Mouse (Mus musculus) forebrain, embryonic 14.5 days (tissue): ENCODE data around the gene Pramef17. TPM values are rescaled to one million over a fixed set of nuclear protein-coding genes. Genes with fewer than 3 reads are reported as not detected.
"Not testable (repeated sequence)": the region's sequence is repeated elsewhere in the genome, so short reads cannot be mapped to it uniquely, and the experiment has no call there.

Experiments
- ATAC-seq: fragments of 200-750 bp; cut with Nextera tagmentation; 2 replicates; pipeline ENCODE4 v1.8.0; 2017; ENCODE audit warnings: mild to moderate bottlenecking, moderate library complexity
- DNase-seq: peaks from one replicate; pipeline ENCODE4 v3.0.0-alpha.2; 2015; ENCODE audit warnings: low spot score
- H3K27ac ChIP-seq: fragments of 300-500 bp; sonication (generic); 2 replicates; pipeline ENCODE4 v1.5.1; 2014; ENCODE audit warnings: low read depth, mild to moderate bottlenecking, control low read depth, low read length, moderate library complexity
- H3K27me3 ChIP-seq: fragments of 300-500 bp; sonication (generic); replicated peaks from 2 replicates; pipeline ENCODE4 v1.6.1; 2014; ENCODE audit warnings: low read length, control low read depth, mixed read lengths; ENCODE audit not compliant: control insufficient read depth, insufficient read depth
- H3K36me3 ChIP-seq: fragments of 300-500 bp; sonication (generic); 2 replicates; pipeline ENCODE4 v1.6.1; 2014; ENCODE audit warnings: low read length, control low read depth; ENCODE audit not compliant: control insufficient read depth, insufficient read depth
- H3K4me1 ChIP-seq: fragments of 300-500 bp; sonication (generic); 2 replicates; pipeline ENCODE4 v1.6.1; 2014; ENCODE audit warnings: antibody characterized with exemption, low read length, control low read depth; ENCODE audit not compliant: control insufficient read depth, insufficient read depth
- H3K4me2 ChIP-seq: fragments of 300-500 bp; sonication (generic); 2 replicates; pipeline ENCODE4 v1.6.1; 2014; ENCODE audit warnings: mild to moderate bottlenecking, control low read depth, low read length
- H3K4me3 ChIP-seq: fragments of 300-500 bp; sonication (generic); 2 replicates; pipeline ENCODE4 v1.5.1; 2014; ENCODE audit warnings: low read depth, low read length, control low read depth
- H3K9ac ChIP-seq: fragments of 300-500 bp; sonication (generic); 2 replicates; pipeline ENCODE4 v1.6.1; 2014; ENCODE audit warnings: mild to moderate bottlenecking, low read length, control low read depth, moderate library complexity
- H3K9me3 ChIP-seq: fragments of 300-500 bp; sonication (generic); replicated peaks from 2 replicates; pipeline ENCODE4 v1.6.1; 2016; ENCODE audit warnings: low read length, control low read depth, mixed read lengths; ENCODE audit not compliant: control insufficient read depth
- WGBS: fragments of 180-500 bp; shearing (Covaris S2); extraction: QIAGEN DNeasy Blood & Tissue Kit; methylation state at CpG from one replicate; pipeline ENCODE4 v1.1.7; 2014; 5-methylcytosine and 5-hydroxymethylcytosine counted together
- polyA plus RNA-seq: library from polyadenylated mRNA; unstranded; fragments of >200 nt; fragmentation: Nextera tagmentation; extraction: Ambion mirVana; gene quantifications from 2 replicates; pipeline ENCODE4 v1.2.1, GENCODE M21; 2014

Pramef17 gene
- polyA plus RNA-seq, result not detected in 2 replicates

DNA sequence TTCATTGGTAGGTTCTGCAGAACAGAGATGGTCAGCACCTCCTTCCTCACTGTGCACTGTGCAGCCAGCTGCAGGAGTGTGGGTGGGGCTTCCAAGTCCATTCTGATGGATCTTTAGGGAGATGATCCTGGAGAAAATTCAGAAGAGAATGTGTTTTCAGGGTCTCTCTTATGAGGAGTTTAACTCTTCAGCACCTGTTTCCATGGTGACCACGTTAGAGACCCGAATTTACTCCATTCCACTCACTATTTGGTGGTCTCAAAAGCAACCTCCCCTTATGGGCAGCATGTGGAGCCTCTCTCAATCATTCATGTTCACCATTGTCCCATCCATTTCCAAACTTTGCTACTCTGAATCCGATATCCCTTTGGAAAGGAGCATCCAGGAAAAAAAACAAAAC, at the start of gene Pramef17:
Pramef17 (minus strand) TSS at position 101 of the 400 bp plus-strand sequence.
- not testable (repeated sequence) for H3K27ac ChIP-seq, H3K27me3 ChIP-seq, H3K9ac ChIP-seq, H3K4me1 ChIP-seq, H3K4me3 ChIP-seq, H3K4me2 ChIP-seq, H3K36me3 ChIP-seq, H3K9me3 ChIP-seq, ATAC-seq, DNase-seq
- 59% methylated on average over 3 of the region's 3 CpGs for WGBS

DNA sequence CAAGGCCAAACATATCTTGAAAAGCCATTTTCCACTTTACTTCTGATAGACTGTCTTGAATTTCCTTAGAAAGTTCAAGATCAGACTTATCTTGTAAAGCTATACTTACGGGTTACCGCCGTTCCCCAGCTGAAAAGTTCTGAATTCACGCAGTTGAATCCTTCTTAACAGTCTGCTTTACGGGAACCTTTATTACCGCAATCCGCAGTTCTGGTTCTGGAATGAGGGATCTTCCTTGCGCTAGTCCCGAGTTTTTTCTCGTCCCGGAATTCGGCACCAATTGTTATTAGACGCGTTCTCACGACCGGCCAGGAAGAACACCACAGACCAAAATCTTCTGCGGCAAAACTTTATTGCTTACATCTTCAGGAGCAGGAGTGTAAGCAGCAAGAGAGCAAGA, 6.0 kb downstream of the Pramef17 start:
- not testable (repeated sequence) for H3K27ac ChIP-seq, DNase-seq, H3K9ac ChIP-seq, H3K36me3 ChIP-seq, H3K4me1 ChIP-seq, H3K4me2 ChIP-seq, ATAC-seq, H3K27me3 ChIP-seq, H3K9me3 ChIP-seq, H3K4me3 ChIP-seq
- WGBS, result 96% methylated on average over 12 of the region's 17 CpGs

DNA sequence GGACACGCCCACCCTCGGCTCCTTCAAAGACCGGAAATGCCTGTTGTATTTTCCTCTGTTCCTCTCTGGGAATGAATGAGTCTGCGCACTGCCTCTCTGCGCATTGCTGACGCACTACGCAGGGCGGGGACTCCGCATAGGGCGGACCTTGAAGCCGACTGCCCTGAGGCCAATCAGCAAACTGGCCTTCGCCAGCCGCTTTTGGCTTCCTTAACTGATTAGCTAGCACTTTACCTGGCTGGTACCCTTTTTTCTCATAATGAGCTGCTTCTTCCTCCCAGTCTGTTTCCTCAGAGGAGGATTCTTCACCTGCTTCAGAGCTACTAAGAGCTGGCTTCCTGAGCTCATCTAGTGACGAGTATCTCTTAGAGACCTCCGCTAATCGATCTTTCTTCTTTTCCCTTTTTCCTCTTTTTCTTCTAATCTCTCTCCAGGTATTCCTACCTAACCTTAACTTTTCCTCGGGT, 6.7 kb downstream of the Pramef17 start:
- H3K9me3 ChIP-seq, H3K4me3 ChIP-seq, H3K4me2 ChIP-seq, H3K27me3 ChIP-seq, ATAC-seq, H3K36me3 ChIP-seq, H3K27ac ChIP-seq, H3K4me1 ChIP-seq, H3K9ac ChIP-seq, DNase-seq: not testable (repeated sequence)
- WGBS, result 98% methylated on average over 9 of the region's 17 CpGs

DNA sequence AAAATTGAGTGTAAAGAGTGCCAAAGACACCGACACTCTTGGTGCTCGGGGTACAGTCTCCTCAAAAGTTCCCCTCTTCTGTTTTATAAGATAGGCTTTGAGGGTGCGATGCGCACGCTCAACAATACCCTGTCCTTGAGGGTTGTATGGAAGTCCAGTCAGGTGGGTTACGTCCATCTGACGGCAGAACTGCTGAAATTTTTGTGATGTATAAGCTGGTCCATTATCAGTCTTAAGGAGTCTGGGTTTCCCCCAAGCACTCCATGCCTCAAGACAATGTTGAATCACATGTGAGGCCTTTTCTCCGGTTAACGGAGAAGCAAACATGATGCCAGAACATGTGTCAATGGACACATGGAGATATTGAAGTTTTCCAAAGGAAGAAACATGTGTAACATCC, 8.4 kb downstream of the Pramef17 start:
- WGBS, result 76% methylated on average over 2 of the region's 9 CpGs
- H3K27ac ChIP-seq, result not testable (repeated sequence)

DNA sequence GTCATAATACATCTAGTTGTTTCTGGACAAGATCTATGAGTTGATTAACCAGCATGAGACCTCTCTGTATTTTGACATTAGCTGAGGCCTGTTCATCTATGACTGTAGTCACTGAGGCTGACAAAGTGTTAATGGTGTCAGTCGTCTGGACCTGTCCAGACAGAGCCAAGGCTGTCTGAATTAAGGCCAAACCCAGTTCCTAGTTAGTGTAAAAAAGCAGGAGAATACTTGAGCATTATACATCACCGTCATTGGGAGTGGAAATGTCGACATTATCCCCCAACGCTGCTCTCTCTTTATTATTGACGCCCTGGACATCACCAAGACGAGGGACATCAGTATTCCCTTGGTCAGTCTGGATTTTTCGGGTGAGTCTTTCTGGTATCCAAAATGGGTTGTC, 9.0 kb downstream of the Pramef17 start:
- H3K9me3 ChIP-seq, H3K36me3 ChIP-seq, ATAC-seq, H3K9ac ChIP-seq, DNase-seq, H3K4me3 ChIP-seq, H3K4me2 ChIP-seq, H3K27me3 ChIP-seq, H3K27ac ChIP-seq, H3K4me1 ChIP-seq: not testable (repeated sequence)
- no CpG with 5 or more reads among the region's 7 CpGs for WGBS

More for the DNA sequence above, 8.4 kb downstream of the Pramef17 start:
- H3K4me2 ChIP-seq, H3K9ac ChIP-seq, DNase-seq, H3K4me3 ChIP-seq, H3K36me3 ChIP-seq, H3K9me3 ChIP-seq, H3K27me3 ChIP-seq, ATAC-seq, H3K4me1 ChIP-seq: not testable (repeated sequence)

DNA sequence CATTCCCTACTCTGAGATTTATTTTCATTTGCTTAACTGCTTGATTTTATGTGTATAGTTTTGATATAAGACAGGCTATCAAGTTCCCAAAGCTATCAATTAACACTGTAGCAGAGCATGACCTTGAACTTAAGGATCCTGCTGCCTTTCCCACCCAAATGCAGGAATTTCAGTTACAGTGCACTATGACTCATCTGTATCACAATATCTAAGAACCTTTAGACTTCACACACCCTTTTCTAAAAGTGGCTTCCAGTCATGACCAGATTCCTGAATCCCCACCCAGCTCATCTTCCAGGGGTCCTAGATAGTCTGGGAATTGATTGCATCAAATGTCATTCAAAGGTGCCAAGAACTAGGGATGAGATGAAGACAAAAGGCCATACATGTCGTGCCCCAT, 10.7 kb downstream of the Pramef17 start:
- not testable (repeated sequence) for H3K27ac ChIP-seq, H3K4me3 ChIP-seq, H3K9me3 ChIP-seq, H3K27me3 ChIP-seq, ATAC-seq, H3K36me3 ChIP-seq, H3K9ac ChIP-seq, H3K4me1 ChIP-seq, DNase-seq, H3K4me2 ChIP-seq
- WGBS, result no CpG with 5 or more reads among the region's 1 CpGs

DNA sequence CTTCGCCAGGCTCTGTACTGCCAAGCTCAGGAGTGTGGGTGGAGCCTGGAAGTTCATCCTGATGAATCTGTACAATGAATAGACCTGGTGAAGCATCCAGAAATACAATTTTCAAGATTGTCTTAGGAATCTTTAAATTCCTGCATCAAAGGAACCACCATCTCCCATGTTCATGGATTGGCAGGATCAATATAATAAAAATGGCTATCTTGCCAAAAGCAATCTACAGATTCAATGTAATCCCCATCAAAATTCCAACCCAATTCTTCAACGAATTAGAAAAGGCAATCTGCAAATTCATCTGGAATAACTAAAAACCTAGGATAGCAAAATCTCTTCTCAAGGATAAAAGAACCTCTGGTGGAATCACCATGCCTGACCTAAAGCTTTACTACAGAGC, 27.3 kb downstream of the Pramef17 start, which contains the start of gene Gm13101:
Gm13101 (minus strand) TSS at position 101 of the 400 bp plus-strand sequence.
- H3K4me1 ChIP-seq, H3K4me2 ChIP-seq, H3K9ac ChIP-seq, H3K4me3 ChIP-seq, H3K27me3 ChIP-seq, H3K9me3 ChIP-seq, ATAC-seq, H3K36me3 ChIP-seq, DNase-seq, H3K27ac ChIP-seq: not testable (repeated sequence)
- 40% methylated on average over 2 of the region's 2 CpGs for WGBS

DNA sequence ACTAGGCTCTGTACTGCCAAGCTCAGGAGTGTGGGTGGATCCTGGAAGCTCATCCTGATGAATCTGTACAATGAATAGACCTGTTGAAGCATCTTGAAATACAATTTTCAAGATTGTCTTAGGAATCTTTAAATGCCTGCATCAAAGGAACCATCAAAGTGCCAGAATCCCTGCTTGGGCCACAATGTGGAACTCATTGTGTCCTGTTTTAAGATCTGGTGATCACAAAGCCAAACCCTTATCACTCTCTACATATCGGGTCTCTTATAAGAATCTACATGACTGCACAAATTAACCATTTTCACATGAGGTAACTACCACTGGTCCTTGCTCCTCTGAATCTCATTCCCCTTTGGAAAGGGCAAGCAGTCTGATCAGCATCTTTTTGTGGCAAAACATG, 43.3 kb downstream of the Pramef17 start, which contains the start of gene Pramef25:
Pramef25 (minus strand) TSS at position 101 of the 400 bp plus-strand sequence.
- not testable (repeated sequence) for H3K9me3 ChIP-seq, H3K4me2 ChIP-seq, H3K4me3 ChIP-seq, H3K27ac ChIP-seq, H3K27me3 ChIP-seq, ATAC-seq, H3K36me3 ChIP-seq, H3K4me1 ChIP-seq, DNase-seq, H3K9ac ChIP-seq
- 91% methylated on average over 1 of the region's 1 CpGs for WGBS
